Mouse (Mus musculus) left cerebral cortex, adult 9 months (tissue): ENCODE measurements around the gene Rbbp4.

Source experiments
- DNase-seq, 2 experiments: peaks; one replicate each; pipeline ENCODE4 v3.0.0; 2022; ENCODE audit warnings: low spot score in 2 of 2

The Rbbp4 gene

GRCm38 (mm10) chr4:129293702-129294101 is 41.5 kb downstream of the Rbbp4 start:
- no peak for DNase-seq

GRCm38 (mm10) chr4:129292831-129293230 is 42.3 kb downstream of the Rbbp4 start:
- no peak for DNase-seq

- DNase-seq, result no peak
These were observed 45.5 kb downstream of the Rbbp4 start for GRCm38 (mm10) chr4:129289671-129290070.

GRCm38 (mm10) chr4:129288067-129288466 is 47.1 kb downstream of the Rbbp4 start:
- no peak for DNase-seq

- no peak for DNase-seq
These were observed 47.6 kb downstream of the Rbbp4 start, which contains the start of gene Sync for GRCm38 (mm10) chr4:129287472-129287981. Gene Sync (plus strand): TSS chr4:129287617.

- DNase-seq, result no peak
These were observed 48.3 kb downstream of the Rbbp4 start for GRCm38 (mm10) chr4:129286683-129287471.

GRCm38 (mm10) chr4:129286001-129286682 is 49.0 kb downstream of the Rbbp4 start:
- no peak for DNase-seq

GRCm38 (mm10) chr4:129284685-129285084 is 50.5 kb downstream of the Rbbp4 start:
- DNase-seq, result no peak

GRCm38 (mm10) chr4:129283226-129283625 is 51.9 kb downstream of the Rbbp4 start:
- DNase-seq, result no peak

- no peak for DNase-seq
These were observed 52.4 kb downstream of the Rbbp4 start for GRCm38 (mm10) chr4:129282786-129283185.

- peak; percentile 61 to 97 for DNase-seq
These were observed 58.7 kb downstream of the Rbbp4 start for GRCm38 (mm10) chr4:129276453-129276865.

- DNase-seq, result peak in 1 of 2 experiments; percentile 59
These were observed 62.5 kb downstream of the Rbbp4 start for GRCm38 (mm10) chr4:129272756-129273046.

GRCm38 (mm10) chr4:129271991-129272755 is 63.0 kb downstream of the Rbbp4 start:
- DNase-seq, result no peak

- no peak for DNase-seq
These were observed 66.5 kb downstream of the Rbbp4 start for GRCm38 (mm10) chr4:129268698-129269097.

GRCm38 (mm10) chr4:129266821-129267220 is 68.3 kb downstream of the Rbbp4 start:
- DNase-seq, result no peak

GRCm38 (mm10) chr4:129266191-129266590 is 69.0 kb downstream of the Rbbp4 start:
- DNase-seq, result no peak

- peak; percentile 40 to 65 for DNase-seq
These were observed 71.7 kb downstream of the Rbbp4 start for GRCm38 (mm10) chr4:129263225-129264021.

GRCm38 (mm10) chr4:129261196-129261595 is 74.0 kb downstream of the Rbbp4 start, which contains the start of gene C77080:
Gene C77080 (minus strand): TSS chr4:129261404.
- DNase-seq, result no peak

- DNase-seq, result no peak
These were observed 74.5 kb downstream of the Rbbp4 start for GRCm38 (mm10) chr4:129260678-129261077.

- DNase-seq, result no peak
These were observed 76.1 kb downstream of the Rbbp4 start for GRCm38 (mm10) chr4:129259101-129259500.
